Mouse (Mus musculus): ENCODE data around the gene Scfd1.

The Scfd1 gene

DNA sequence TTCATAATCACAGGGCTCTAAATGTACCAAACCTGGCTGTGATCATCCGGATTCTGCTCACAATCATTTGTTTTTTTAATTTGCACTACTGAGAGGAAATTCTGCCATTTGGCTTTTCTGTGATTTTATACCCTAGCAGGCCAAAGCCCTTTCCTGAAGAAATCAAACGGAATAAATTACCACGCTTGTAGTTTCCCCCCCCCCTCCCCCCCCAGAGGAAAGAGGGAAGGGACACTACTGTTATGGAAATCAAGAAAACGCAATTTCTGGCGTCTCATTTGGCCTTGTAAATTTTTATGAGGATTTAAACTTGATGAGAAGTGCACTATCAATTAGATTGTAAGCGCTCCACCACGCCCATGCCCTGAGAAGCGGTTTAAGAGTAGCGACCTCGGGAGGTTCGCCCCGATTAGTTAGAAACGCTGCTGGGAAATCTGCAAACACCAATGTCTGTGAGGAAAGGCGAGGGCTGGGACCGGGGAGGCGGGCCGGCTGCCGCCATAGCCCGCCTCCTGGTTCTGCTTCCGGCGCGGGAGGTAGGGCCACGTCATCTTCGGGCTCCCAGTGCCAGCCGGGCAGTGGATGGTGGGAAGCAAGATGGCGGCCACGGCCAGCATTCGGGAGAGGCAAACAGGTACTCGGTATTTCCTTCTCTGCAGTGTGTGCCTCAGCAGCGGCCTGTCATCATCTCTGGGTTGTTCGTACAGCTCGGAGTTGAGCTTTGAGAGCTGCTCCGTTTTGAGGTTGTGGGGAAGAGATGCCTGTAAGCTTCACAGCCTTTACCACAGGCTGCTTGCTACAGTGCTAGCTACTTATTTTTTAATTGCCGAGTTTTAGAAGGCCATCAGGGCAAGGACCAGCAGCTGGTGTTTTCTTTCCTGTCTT lies at the start of gene Scfd1:
Gene Scfd1, plus strand, starts transcription at position 508 of the 885 bp plus-strand sequence.
- DNase-seq (ENCODE audit: low read depth), result peak; percentile 93

DNA sequence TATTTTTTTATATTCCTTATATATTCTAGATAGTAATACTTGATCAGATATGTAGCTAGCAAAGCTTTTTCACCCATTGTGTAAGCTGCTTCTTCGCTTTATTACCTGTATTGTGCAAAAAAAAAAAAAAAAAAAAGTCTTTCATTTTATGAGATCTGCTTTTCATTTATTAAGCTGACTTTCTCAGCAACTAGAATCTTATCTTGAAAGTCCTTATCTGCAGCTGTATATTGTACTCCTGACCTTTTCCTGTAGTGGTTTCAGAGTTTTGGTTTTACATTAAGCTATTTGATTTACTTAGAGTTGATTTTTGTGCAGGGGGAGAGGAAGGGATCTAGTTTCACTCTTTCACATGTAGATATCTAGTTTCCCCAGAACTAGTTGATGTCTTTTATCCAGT lies 40.3 kb upstream of the Scfd1 start:
- peak; percentile 89 for DNase-seq (ENCODE audit: low read depth)

DNA sequence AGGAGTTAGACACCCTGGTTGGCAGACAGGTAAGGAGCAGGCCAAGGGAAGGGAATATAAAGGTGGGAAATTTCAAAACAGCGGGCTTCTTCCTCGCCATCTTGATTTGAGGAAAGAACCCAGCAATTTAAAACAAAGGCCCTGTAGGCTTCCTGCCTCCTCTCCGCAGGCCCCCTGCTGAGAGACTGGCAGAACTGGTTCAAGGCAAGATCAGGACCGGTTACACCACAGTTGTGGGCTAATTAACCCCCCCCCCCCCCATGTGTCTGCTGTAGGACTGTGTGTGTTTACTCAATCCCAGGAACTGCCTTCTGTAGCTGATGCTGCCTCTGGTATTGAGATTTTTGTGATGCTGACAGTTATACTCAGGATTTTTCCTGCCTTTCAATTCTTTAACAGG lies 31.2 kb upstream of the Scfd1 start:
- peak; percentile 29 for DNase-seq (ENCODE audit: low read depth)

DNA sequence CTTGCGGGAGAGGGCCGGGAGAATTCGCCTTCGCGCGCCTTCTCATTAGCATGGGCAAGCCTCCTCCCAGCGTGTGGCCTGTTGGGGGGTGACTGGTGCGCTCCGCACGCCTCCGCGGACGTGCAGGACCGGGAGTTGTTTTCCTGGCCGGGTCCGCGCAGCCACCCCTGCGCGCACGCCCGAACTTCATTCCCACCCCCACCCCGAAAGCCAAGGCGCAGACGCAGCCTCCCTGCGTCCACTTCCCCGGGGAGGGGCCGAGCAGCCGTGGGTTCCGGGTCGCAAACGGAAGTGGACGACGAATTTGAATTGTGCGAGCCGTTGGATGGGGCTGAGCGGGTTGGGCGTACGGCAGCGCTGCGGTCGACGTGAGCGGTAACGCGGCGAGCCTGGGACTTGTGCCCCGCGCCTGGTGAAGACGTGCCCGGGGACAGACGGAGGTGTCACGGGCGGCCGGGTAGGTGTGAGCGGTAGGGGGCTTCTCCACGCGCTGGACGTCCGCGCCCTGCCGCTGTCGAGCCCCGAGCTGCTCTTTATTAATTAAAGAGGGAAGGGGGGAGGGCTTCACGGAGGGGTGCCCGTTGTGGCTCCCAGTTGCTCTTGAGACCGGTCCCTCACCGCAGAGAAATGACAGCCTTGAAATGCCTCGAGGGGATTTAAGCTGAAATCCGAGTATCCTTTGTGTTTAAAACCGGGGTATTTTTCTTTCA lies 29.2 kb upstream of the Scfd1 start, which contains the start of gene G2e3:
Gene G2e3, plus strand, starts transcription at position 74 of the 710 bp plus-strand sequence.
- peak; percentile 92 for DNase-seq (ENCODE audit: low read depth)

DNA sequence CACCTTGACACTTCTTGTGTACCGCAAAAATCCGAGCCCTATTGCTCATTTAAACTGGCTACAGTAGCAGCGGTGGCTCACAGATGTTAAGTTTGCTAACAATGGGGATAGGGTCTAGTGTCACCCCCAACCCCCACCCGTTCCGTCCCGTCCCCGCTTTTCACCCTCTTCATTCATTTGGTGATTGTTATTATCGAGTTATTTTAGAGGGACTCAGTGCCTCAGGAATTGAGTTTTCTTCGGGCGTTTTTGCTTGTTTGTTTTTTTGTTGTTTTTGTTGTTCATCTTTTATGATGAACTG lies 28.7 kb upstream of the Scfd1 start:
- DNase-seq (ENCODE audit: low read depth), result no peak

DNA sequence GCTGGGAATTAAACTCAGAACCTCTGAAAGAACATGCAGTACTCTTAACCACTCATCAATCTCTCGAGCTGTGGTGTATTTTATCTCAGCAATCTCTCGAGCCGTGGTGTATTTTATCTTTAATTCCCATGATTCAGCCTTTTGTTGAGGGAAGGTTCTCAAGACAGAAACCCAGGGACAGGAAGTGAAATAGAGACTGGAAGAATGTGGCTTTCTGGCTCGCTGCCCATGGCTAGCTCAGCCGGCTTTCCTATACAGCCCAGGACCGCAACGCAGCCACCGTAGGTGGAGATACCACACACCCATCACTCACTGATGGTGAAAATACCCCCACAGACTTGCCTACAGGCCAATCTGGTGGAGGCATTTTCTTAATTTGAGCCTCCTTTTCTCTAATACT lies 22.0 kb upstream of the Scfd1 start:
- DNase-seq (ENCODE audit: low read depth), result peak; percentile 86

DNA sequence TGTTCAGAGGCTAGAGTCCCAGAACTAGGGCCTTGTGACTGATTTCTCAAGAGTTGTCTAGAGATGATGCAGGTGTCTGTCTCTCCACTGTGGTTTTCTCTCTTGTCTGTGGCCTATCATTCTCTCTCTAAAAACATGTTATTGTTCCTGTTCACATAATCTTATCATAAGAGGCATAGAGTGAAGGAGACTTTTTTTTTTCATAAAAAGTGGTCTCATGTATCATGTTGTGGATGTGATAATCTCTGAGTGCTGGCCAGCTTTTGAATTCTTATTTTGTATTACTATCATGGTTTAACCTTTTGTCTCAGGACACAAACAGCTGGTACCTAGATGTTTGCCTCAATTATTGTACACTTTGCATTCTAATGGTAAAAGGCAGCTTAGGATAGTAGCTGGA lies 16.0 kb upstream of the Scfd1 start:
- no peak for DNase-seq (ENCODE audit: low read depth)

DNA sequence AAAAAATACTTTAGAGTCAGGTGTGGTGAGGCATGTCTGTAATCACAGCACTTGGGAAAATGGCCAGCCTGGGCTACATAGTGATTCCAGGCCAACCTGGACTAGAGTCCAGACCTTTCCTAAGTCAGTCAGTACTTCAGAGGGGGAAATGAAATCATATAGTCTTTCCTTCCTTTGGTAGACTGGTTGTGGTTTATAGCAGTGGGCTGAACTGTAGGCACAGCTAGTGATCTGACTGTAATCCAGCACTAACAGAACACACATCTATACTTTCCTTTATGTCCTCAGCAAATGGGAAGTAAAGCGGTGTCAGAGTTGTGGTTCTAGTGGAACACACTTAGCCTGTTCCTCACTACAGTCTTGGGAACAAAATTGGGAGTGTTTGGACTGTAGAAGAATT lies 14.4 kb upstream of the Scfd1 start:
- DNase-seq (ENCODE audit: low read depth), result peak; percentile 53

DNA sequence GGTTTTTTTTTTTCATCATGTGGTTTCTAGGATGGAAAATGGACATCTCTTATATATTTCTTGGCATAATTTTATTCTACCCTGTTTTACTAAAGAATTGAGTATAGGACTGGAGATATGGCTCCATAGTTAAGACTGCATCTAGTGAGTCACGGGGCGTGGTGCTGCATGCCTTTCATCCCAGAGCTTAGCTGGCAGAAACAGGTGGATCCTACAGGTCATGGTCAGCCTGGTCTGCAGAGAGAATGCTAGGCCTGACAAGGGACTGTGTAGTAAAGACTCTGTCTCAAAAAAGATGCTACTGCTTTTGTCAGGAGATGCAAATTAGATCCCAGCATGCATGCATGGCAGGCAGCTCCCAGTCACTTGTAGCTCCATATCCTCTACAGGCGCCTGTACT lies 8.8 kb upstream of the Scfd1 start:
- DNase-seq (ENCODE audit: low read depth), result no peak

DNA sequence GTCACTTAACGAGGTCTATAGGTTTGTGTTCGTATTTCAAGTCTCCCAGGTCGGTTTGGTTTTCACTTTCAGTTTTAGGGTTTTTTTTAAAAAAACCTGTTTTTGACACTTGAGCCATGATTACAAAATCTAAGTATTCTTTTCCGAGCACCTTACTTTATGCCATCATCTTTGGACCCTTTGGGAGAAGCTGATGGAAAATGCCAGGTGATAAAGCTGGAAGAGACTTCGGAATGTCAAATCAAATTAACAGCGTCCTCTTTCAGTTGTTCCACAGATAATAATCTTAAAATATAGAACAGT lies 529 bp downstream of the Scfd1 start:
- DNase-seq (ENCODE audit: low read depth), result no peak

DNA sequence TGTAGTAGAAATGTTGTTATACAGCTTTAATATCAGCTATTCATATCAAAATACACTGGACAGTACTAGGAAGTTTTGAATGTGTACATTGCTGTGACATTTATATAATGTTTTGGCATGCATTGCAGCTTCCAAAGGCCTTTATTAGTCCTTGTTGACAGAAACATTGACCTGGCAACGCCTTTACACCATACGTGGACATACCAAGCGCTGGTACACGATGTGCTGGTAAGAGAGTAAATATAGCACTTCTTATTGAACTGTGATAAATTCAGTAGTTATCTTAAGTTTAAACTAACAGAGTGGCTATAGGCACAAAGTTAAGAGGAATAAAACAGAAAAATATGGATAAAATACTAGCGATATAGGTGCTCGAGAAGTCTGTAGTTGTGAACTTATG lies 22.6 kb downstream of the Scfd1 start:
- no peak for DNase-seq (ENCODE audit: low read depth)

DNA sequence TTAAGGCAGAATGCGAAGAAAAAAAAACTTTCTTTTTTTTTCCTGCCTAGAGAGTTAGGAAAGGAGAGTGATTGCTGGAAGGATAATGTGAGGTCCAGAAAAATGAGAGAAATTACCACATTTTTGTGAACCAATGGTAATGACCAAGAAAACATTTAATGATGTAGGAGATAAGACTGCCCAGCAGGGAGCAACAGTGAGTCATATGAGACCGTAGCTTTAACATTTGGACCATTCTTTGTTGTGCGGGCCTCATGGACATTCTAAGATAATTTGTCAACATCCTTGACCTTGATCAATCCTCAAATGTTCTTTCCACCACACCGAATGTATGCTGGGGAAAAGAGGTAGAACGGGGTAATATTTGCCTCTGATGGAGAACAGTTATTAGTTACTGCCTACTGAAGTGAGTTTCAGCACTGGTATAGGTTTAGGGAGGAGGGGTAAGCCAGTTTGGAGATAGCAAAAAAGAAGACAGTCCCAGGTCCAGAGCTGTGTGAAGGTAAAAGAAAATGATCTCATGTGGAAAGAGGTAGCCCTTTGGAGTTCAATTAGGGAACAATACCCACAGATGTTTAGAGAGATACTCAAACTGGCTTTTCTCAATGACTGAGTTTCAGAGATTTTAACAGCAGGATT lies 24.9 kb downstream of the Scfd1 start:
- peak; percentile 63 for DNase-seq (ENCODE audit: low read depth)

DNA sequence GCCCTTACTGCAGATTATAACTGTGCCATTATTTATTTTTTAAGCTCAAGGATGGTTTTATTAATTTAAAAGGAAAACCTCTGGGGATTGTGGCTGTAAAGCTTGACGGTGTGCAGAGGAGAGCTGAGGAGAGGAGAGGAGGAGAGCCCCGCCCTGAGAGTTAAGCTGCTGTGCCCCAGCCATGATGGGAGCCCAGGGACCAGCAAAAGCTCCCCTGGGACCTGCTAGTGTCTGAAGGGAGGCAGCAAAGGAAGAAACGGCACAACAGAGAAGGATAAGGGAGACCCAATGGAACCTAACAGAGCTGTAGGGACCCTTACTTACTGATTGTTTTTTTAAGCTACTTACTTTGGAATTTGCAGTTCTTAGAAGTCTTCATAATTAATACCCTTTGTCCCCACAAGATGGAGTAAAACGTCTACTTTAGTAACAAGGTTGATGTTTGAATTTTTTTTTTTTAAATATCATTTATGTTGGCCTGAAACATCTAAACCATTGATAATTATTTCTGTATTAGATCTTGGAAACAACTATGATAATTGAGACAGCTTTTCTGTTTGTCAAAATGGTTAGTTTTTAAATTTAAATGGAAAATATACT lies 26.8 kb downstream of the Scfd1 start:
- DNase-seq (ENCODE audit: low read depth), result peak; percentile 66

DNA sequence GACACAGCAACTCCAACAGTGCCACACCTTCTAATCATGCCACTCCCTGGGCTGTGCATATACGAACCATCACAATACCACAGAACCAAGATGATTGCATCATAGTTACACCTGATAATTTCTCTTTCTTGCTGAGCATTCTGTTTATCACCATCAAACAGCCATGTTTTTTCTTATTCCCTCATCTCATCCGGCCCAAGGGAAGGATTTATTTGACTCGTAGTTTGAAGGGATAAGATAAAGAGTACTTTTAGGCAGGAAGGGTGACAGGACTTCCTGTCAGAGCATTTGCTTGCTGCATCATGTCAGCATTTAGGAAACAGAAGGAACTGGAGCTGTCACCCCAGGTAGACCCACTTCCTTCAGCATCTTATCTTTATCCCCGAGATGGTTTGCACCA lies 34.1 kb downstream of the Scfd1 start:
- peak; percentile 70 for DNase-seq (ENCODE audit: low read depth)

DNA sequence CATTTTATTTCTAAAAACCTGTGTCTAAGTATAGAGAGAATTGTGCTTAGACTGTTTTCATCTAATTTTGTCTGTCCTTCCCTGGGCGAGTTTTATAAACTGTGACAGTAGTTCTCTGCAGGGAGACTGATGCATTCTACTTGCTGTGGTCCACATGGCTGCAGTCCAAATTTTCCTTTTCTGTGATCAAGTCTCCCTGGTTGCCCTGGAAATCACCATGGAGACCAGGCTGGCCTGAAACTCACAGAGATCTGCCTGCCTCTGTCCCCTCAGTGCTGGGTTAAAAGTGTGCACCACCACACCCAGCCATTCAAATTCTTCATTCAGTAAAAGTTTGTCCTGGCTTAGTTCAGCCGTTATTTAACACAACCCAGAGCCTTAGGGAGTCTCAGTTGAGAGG lies 60.2 kb downstream of the Scfd1 start:
- no peak for DNase-seq (ENCODE audit: low read depth)

DNA sequence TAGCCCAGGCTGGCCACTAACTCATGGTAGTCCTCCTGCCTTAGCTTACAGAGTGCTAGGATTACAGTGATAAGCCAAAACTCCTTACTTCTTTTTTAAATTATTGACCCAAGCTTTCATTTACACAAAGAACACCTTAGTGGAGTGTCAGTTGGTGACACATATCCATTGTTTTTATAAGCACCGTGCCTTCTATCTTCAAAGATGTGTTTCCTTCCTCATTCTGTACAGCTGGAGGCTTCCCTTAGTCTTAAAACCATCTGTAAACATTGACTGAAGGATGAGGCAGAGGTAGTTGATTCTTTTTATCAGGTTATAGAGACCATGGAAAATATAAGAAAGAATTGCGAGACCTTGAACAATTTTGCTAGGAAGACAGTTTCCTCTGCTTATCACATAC lies 61.0 kb downstream of the Scfd1 start:
- peak; percentile 24 for DNase-seq (ENCODE audit: low read depth)

DNA sequence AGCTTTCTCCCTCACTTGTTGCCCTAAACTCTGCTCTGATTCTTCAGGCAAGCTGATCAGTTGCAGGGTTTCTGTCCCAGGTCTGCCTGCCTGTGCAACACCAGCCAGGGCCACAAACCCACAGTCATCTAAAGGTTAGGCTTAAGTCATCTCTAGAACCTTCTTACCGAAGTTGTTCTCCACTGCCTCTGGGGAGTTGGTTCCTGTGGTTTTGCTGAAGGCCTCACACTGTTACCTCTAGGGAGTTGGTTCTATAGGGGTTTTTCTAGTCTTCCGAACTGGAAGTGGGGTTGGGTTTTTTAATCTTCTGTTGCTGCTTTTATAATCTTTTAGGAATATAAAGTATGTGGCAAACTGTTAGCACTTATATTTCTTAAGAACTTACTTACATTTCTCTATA lies 72.0 kb downstream of the Scfd1 start:
- peak; percentile 13 for DNase-seq (ENCODE audit: low read depth)

DNA sequence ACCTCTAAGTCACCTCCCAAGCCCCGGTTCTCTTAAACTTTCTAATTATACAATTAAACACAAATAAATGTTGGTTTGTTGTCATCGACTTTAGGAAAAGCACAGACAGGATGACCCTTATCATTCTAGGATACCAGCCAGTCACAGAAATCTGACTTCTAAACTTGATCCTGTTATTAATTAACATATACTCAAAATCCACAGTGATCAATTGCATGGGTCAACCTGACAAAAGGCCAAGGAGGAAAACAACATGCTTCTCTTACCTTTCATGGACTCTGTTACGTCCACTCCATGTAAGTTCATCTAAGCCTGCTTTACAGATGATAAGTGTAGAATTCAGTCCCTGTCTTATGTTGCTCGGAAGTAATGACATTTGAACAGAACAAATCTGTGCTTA lies 93.6 kb downstream of the Scfd1 start:
- DNase-seq (ENCODE audit: low read depth), result no peak

DNA sequence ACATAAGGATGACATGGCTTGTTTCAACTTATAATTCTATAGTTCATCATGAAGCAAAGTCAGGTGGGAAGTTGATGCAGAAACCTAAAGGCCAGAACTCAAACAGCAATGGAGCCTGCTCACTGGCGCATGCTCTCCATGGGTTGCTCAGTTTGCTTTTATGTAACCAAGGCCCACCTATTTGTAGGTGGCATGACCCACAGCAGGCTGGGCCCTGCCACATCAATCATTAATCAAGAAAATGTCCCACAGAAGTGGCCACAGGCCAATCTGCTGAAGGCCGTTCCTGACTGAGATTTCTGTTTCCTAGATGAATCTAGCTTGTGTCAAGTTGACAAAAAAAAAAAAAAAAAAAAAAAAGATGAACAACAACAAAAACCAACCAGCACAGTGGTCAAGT lies 103.9 kb downstream of the Scfd1 start:
- no peak for DNase-seq (ENCODE audit: low read depth)

DNA sequence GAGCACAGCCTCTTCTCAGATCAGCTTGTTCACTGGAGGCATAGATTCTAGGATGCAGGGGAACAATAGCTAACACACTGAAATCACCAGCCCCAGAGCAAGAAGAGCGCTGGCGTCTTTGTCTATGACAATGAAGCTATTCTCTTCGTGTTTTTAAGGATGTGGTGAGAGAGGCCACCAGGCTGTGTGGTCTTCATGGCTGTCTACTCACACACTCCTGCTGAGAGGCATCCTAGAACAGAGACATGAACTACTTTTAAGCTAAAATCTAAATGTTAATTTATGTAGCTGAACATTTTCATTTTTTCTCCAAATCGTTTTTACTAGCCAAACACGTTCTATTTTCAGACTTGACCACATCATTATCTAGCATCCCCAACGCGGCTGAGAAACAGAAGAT lies 114.7 kb downstream of the Scfd1 start:
- DNase-seq (ENCODE audit: low read depth), result no peak

DNA sequence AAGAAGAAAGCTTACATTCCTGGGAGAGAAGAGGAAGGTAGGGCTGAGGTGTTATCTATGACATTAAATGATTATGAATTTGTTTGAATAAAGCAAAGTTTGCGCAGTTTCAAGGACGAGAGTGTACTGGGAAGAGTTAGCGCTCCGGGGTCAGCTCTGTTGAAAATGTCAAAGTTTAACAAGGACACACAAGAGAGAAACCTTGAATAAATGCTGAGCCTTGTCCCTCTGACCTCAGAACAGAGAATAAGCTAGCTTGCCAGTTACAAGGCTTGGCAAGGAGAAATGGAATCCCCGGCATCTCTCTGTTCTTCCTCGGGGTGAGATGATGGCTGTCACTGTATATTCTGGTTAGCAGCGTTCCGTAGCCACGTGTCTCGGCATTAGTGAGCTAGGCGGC lies 116.2 kb downstream of the Scfd1 start:
- DNase-seq (ENCODE audit: low read depth), result no peak

DNA sequence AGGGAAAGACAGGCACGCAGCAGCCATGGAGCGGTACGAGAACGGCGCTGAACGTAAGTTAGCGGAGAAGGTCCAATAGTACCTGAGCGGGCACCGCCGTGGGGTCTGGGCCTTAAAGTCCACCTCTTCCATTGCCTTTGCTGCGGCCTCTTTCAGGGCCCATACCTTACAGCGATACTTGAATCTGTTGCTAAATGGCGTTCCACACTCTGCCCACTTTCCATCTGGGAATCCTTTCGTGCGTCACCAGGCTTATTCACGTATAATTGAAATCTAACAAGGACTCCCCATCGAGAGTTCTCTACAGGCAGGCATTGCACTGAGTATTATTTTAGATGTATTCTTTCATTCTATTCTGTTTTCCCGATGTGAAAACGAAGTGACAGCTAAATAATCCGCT lies 117.3 kb downstream of the Scfd1 start:
- DNase-seq (ENCODE audit: low read depth), result no peak
